Mouse (Mus musculus): ENCODE data around the gene Apod. TPM values are rescaled to one million over a fixed set of nuclear protein-coding genes. Genes with fewer than 3 reads are reported as not detected.

Gene Apod
- 0.03 TPM in 1 of 2 replicates, not detected in the other for polyA plus RNA-seq (2012; rRNA removed)

GRCm38 (mm10) chr16:31314497-31315233, at the start of gene Apod:
Apod (minus strand) TSS chr16:31314808.

GRCm38 (mm10) chr16:31274674-31275460, 39.7 kb downstream of the Apod start, which contains the start of gene Ppp1r2:
Ppp1r2 (minus strand) TSS chr16:31275277.

Other genes with a start within 250 kb of the Apod start
- 1.8 and 2.1 TPM in 2 replicates for gene Xxylt1, start 233.4 kb downstream of the Apod start, polyA plus RNA-seq (2012; rRNA removed)
- gene Acap2, start 113.6 kb downstream of the Apod start, polyA plus RNA-seq (2012; rRNA removed): 4.7 and 5.5 TPM in 2 replicates
- gene Ppp1r2, start 39.5 kb downstream of the Apod start, polyA plus RNA-seq (2012; rRNA removed): 13.5 and 15.7 TPM in 2 replicates
- 79.8 and 87.6 TPM in 2 replicates for gene Bdh1, start 107.5 kb upstream of the Apod start, polyA plus RNA-seq (2012; rRNA removed)

Measured in liver, embryonic 14 days (tissue).